In the genomic region with DNA sequence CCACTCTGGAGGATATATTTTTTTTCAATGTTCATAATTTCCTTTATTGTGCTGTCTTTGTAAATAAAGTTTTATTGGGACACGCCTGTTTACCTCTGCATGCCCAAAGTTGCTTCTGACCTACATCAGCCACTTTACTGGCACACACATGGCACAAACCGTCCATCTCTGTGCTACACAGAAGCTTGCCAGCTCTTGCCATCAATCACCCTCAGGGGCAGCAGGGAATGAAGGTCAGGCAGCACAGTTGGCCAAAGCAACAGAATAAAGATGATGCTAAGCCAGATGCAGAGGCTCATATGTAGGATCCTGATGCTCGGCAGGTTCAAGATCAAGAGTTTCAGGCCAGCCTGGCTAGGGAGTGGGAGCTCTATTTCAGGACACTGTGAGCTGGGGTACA, we compare ENCODE assay signal across 10 mouse cellular contexts.
"Had no signal": no experiment of that assay in that cellular context is flagged by ENCODE, and none has a peak within 500 bp of the region (broad histone marks: within the 10 kb centered on the region; RNA-seq: fewer than 3 reads in every experiment).

No protein-coding gene starts in this region.

- DNase-seq: kidney, postnatal 10 days; kidney, postnatal 4 days; left cerebral cortex, postnatal 4 days; liver, embryonic 13.5 days; liver, postnatal 0 days; right cerebral cortex, postnatal 14 days; thymus, postnatal 4 days had no signal

- H3K4me1 ChIP-seq: liver, embryonic 13.5 days; midbrain, embryonic 12.5 days; neural tube, embryonic 13.5 days had no signal

- H3K36me3 ChIP-seq: liver, embryonic 13.5 days; midbrain, embryonic 12.5 days; neural tube, embryonic 13.5 days had no signal

- H3K9ac ChIP-seq: liver, embryonic 13.5 days; liver, postnatal 0 days; midbrain, embryonic 12.5 days; neural tube, embryonic 13.5 days had no signal

- H3K4me3 ChIP-seq: layer of hippocampus, adult 2 months; liver, embryonic 13.5 days; midbrain, embryonic 12.5 days; neural tube, embryonic 13.5 days had no signal

- H3K27me3 ChIP-seq: liver, embryonic 13.5 days; midbrain, embryonic 12.5 days; neural tube, embryonic 13.5 days had no signal

- H3K27ac ChIP-seq: layer of hippocampus, adult 2 months; liver, embryonic 13.5 days; midbrain, embryonic 12.5 days; neural tube, embryonic 13.5 days had no signal
